Mouse (Mus musculus) erythroid progenitor cell, adult 5-6 weeks (primary cell): ENCODE measurements at regions not wholly inside any gene's neighbourhood (a gene's known extent, or its start where the extent isn't known, plus 50 kb on each side); places are given as distances from the start of the nearest gene placed in this dataset.

ENCODE experiments used
- ATAC-seq: replicated peaks from 2 replicates; pipeline ENCODE4 v1.8.0; 2016; ENCODE audit warnings: moderate number of reproducible peaks, mild to moderate bottlenecking, moderate TSS enrichment, inconsistent platforms; ENCODE audit not compliant: poor library complexity, low FRiP score, severe bottlenecking

GRCm38 (mm10) chr1:185682458-185682750 lies 227.8 kb downstream of the Slc30a10 start:
- no peak for ATAC-seq

DNA sequence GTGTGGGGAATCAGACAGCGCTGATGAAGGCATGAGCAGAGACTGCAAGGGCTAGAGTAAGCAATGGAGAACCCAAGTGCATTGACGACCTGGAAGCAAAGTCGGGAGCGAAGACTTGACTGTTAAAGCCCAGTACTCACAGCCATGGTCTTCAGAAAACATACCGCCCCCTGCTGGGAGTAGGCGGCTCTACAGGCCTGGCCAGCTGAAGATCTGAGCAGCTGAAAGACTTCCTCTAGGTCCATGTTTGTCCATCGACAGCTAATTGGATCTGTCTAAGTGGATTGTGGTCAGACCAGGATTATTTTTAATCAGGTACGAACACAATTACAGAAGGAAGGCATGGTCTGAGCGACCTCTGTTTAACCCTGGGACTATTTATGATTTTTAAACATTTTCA lies 230.0 kb downstream of the Slc30a10 start:
- ATAC-seq = no peak

- no peak for ATAC-seq
These were observed 233.9 kb downstream of the Slc30a10 start for GRCm38 (mm10) chr1:185688506-185688905.

DNA sequence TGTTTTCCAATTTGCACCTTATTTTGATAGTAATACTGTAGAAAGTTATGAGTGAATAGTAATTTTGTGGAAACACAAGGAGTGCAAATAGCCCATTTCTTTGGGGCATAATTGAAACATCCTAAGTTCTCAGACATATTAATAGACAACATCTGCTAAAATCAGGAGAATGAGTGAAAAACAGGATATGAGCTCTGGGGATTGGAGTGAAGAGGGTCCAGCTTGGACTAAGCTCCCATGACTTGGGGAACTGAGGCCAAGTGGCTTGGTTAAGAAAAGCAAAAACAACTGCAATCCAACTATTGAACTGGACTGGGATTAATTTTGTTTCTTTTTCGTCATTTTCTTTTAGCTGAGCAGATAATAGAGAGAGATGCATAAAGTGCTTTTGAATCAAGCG lies 240.7 kb downstream of the Slc30a10 start:
- no peak for ATAC-seq

GRCm38 (mm10) chr1:185699758-185700157 lies 245.1 kb downstream of the Slc30a10 start:
- no peak for ATAC-seq

GRCm38 (mm10) chr1:185726324-185726723 lies 271.7 kb downstream of the Slc30a10 start:
- no peak for ATAC-seq

DNA sequence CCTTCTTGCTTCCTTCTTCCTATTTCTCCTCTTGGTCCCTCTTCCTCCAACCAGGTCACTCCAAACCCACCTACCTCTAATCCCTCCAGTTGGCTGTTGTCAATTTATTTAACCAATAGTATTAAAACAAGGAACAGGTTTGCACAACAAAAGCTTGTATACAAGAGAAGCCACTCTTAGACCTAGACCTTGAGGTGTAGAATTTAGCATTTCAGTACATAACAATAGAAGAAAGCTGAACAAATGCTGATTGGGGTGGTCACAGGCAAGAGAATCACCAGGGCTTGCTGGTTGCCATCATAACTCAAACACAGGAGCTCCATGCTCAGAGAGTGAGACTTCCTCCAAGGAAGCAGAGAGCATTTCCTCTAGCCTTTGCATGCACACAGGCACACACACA lies 272.2 kb downstream of the Slc30a10 start:
- ATAC-seq = no peak

- ATAC-seq = no peak
These were observed 273.1 kb downstream of the Slc30a10 start for GRCm38 (mm10) chr1:185727749-185728148.

- ATAC-seq = no peak
These were observed 273.8 kb downstream of the Slc30a10 start for GRCm38 (mm10) chr1:185728406-185728805.

DNA sequence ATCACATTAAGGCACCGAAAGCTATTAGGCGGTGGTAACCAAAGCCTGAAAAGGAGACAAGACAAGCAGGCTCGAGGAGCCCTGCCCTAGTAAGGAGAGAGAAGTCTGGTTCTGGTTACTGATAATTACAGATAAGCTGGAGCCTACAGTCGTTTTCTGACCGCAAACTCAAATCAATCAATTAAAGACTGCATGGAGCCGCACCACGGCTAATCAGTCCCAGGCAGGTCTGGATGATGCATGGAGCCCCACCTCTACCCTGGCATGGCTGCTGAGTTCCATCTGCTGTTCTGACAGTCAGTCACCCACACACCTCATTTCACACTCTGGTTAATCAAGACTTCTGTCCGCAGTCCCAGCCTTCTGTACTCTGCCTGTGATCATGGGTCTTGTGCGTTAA lies 276.4 kb downstream of the Slc30a10 start:
- ATAC-seq = no peak

- ATAC-seq = no peak
These were observed 282.1 kb downstream of the Slc30a10 start for GRCm38 (mm10) chr1:185736773-185737172.

DNA sequence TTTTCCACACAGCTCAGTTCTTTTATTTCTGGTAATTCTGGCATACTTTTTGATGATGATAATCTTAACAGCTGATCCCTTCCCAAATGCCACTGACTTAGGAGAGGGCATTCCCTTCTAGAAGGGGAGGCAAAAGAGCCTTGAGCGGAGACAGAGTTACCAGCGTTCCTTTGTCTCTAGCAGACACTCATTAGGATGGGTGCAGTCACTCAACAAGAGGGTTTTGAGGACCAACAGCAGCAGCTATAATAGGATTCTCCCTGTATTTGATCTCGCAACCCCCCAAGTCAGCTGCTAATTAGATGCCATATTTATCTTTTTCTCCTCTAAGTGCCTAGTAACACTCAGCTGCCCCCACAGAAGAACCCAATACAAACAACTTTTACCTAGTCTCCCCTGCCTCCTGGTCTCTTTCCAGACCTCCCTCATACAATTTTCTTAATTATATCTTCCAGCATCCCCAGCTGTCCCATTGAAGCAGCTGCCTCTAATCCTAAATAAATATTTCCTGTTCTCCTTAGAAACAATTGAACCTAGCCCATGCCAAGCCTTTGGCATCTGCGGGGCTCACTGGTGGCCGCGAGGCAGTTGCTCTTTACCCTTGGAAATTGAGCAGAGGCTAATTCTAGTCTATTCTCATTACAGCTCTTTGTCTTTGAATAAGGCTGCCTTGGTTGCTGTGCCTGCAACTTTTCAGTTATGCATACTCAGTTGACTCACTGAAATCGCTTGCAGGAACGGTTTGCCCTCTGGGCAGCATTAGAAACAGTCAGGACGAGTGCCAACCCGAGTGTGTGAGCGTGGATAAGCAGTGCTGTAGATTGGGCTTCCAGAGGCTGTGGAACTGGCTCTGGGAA lies 286.6 kb downstream of the Slc30a10 start:
- no peak for ATAC-seq

- ATAC-seq = no peak
These were observed 294.6 kb downstream of the Slc30a10 start for GRCm38 (mm10) chr1:185749251-185749650.

- no peak for ATAC-seq
These were observed 300.0 kb downstream of the Slc30a10 start for GRCm38 (mm10) chr1:185754486-185755290.

- ATAC-seq = no peak
These were observed 302.7 kb downstream of the Slc30a10 start for GRCm38 (mm10) chr1:185757376-185757775.

- ATAC-seq = no peak
These were observed 319.6 kb downstream of the Slc30a10 start for GRCm38 (mm10) chr1:185774202-185774601.

GRCm38 (mm10) chr1:185779604-185780003 lies 325.0 kb downstream of the Slc30a10 start:
- no peak for ATAC-seq

GRCm38 (mm10) chr1:185802156-185802555 lies 315.0 kb downstream of the Lyplal1 start:
- ATAC-seq = no peak

DNA sequence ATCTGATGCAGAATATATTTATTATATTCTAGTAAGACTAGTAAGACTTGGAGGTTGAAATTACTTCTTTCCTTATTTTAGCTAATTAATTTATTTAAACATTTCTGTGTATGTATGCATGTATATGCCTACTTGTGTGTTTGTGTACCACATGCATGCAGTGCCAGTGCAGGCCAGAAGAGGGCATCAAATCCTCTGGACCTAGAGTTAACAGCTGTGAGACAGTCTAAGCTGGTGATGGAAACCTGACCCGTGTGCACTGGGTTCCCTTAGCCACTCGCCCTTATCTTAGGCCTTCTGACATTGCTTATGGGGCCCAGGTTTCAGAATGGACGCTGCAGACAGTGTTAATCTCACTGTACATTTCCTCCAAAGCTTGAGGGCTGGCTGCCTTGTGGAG lies 302.2 kb downstream of the Lyplal1 start:
- ATAC-seq = no peak

GRCm38 (mm10) chr1:185819044-185819443 lies 298.1 kb downstream of the Lyplal1 start:
- no peak for ATAC-seq

DNA sequence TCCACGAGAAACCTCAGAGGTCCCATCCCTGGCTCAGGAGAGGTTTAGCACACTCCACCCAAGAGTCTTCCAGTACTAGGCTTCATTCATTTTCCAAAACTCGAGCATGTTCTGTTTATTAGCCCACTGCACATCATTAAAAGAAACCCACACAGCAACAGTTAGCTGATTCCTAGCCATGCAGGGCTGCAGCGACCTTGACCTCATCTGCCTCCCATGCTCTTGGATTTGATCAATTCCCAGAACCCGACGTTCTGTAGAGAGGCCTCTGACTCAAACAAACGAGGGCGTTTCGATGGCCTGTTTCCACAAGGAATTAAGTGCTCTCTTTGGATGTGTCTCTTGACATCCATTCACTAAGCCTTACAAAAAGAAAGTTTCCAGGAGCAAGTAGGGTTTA lies 294.9 kb downstream of the Lyplal1 start:
- no peak for ATAC-seq
